Mouse (Mus musculus): ENCODE results near the gene H2-Q1.
"Not testable (repeated sequence)": the region's sequence is repeated elsewhere in the genome, so short reads cannot be mapped to it uniquely, and the experiment has no call there.

The H2-Q1 gene

DNA sequence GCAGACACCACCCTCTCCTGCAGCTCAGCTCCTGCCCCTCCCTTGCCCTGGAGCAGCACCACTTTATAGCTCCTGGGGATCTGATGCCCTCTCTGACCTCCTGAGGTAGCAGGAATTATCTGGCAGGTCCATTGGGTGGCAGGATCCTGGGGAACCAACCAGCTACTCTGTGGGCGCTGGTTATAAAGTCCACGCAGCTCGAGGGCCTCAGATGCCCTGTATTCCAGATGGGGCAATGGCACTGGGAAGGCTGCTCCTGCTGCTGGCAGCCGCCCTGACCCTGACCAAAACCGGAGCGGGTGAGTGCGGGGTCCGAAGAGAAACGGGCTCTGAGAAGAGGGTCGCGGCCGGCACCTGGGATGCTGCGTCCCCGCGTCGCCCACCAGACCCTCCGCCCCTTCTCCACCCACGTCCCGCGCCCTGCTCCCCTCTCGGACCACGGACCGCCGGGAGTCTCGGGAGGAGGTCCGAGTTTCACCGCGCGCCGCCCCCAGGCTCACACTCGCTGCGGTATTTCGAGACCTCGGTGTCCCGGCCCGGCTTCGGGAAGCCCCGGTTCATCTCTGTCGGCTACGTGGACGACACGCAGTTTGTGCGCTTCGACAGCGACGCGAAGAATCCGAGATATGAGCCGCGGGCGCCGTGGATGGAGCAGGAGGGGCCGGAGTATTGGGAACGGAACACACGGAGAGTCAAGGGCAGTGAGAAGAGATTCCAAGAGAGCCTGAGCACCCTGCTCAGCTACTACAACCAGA lies at the start of gene H2-Q1:
TSS of gene H2-Q1 (plus strand) at position 79 of the 755 bp plus-strand sequence.
- DNase-seq, result no peak

DNA sequence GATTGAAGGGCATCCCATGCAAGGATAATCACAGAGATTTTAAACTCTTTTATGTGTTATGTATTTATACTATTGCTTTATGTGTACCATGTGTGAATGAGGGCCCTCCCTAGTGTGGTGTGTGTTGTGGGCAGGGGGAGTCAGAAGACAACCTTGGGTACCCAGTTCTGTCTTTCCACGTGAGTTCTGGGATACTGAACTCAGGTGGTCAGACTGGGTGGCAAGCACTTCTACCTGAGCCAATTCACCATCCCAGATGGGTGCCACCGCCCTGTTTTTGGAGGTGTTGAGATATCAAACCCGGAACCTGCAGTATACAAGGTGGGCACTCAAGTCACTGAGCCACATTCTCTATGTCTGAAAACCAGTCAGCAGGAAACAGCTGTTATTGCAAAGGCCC lies 48.0 kb upstream of the H2-Q1 start:
- no peak for DNase-seq

DNA sequence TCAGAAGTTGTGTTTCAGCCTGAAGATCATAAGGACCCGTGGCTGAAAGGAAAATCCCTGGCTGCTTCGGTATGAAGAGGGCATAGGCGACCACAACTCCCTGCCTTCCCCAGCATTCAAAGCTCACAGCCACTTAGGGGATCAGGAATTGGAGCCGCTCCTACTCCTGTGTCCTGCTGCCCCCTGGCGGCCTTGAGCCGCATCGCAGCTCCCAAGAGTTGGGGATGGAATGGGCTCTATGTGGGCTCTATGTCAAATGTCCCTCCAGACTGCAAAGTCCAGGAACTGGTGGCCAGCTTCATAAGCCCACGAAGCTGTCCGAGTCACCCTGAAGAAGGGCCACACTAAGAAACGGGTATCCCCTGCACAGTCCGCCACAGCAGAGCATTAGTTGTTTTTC lies 45.4 kb upstream of the H2-Q1 start:
- DNase-seq, result peak; percentile 94

DNA sequence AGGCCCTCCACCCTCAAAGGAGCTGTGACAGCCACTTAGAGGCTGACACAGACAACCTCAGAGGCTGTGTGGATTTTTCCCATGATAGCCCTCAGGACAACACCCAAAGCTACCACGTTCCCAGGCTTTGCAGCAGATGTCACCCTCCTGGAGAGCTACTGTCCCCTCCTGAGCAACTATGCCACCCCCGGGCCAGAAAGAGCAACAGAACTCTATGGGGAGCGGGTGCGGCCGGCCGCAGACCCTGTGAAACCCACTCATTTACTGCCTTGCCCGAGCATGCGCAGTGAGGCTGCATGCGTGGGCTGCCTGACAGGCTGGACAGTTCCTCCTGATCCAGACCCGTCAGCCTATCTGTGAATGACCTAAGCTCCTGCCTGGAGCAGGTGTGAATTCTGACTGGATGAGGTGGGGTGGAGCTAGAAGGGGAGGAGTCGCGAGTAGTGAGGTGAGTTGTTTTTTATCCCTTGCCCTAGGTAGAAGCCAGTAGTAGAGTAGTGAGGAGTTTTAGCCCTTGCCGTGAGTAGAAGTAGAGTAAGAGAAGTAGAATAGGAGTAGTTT lies 43.8 kb upstream of the H2-Q1 start:
- no peak for DNase-seq

DNA sequence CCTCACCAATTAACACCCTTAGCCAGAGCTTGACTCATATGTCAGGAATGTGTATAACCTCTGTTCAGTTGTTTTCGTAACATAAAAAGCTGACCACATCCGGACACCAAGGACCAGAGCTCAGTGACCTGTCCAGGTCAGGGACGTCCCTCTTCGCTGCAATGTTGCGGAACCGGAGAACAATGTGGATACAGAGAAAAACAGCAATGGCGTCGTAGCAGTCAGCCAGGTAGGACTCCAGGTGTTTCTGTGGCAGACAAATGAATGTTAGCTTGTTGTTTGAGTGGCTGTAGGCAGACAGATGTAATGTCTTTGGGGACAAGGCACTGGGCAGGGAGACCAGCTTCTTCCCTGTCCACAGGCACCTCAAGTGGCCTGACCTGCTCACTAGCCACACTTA lies 42.2 kb upstream of the H2-Q1 start:
- DNase-seq, result no peak

DNA sequence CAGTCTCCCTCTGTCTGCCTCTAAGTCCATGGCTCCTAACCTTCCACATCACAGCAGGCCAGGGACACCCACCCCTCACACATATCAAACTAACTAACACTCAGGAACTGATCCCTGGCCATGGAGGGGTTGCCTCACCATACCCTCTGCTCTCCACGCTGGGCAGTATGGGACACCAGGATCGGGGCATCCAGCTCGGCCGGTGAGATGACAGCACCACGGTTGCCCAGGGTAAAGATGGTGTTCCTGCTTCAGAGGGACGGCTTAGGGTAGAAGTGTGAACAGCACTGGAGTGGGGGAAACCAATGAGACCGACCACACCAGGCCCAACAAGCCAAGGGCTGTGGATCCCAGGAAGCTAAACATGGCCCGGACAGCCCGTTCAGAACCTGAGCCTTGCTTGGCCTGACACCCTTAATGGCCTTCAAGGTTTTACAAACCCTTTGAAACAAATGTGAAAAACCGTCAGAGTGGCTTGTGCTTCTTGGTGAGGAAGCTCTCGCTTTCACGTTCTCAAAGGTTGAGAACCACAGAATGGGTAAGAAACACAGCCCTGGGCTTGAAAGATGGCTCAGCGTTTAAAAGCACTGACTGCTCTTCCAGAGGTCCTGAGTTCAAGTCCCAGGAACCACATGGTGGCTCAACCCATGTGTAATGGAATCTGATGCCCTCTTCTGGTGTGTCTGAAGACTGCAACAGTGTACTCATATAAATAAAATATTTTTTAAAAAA lies 41.1 kb upstream of the H2-Q1 start:
- DNase-seq, result no peak

DNA sequence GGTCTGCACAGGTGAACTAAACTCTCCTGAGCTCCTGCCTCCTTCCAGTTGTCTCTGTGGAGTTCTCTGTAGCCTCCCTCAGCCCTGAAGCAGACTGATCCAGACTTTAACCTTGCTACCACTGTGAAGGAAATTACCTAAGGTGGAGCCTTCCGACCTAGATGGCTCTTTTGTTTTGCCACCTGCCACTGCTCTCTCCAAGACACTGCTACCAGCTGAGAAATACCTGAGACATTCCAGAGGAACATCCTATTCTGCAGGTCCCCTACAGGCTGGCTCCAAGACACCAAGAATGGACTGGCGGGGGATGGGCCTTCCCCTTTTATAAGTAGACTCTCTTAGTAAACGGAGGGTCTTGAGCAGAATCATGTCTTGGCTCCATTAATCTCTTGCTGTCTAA lies 39.9 kb upstream of the H2-Q1 start:
- no peak for DNase-seq

DNA sequence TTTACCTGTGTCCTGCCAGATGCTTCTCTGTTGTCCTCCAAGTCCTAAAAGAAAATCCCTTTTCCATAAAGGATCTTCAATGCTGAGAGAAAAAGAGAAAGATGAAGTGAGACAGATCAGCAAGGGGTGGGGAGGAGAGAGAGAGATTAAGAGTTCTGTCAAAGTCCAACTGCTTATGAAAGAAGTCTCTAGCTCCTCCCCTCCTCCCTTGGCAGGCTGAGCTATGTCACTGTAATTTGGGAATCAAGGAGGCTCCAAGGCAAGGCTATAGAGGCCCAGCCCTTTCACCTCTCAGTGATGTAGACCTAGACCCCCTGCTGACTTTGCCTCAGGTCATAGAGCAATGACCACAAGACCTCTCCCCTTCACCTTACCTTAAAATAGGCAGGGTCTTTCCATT lies 34.8 kb upstream of the H2-Q1 start:
- no peak for DNase-seq

DNA sequence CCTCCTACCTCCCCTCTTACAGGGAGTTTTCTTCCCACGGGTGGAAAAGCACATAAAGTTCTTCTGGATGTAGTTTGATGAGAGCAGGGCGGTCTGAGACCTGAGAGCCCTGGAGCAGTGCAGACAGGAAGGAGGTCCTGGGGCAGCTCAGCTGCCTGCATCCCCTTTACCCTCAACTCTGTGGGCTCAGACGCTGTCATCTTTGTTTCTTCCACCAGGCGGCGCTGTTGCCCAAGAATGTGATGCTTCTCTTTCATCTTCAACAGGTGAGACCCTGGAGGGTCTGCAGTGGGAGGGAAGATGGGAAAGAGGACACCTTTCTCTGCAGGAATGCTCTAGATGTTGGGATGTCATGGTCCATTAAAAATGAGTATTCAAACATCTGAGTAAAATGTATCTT lies 24.4 kb upstream of the H2-Q1 start:
- DNase-seq, result peak; percentile 77

DNA sequence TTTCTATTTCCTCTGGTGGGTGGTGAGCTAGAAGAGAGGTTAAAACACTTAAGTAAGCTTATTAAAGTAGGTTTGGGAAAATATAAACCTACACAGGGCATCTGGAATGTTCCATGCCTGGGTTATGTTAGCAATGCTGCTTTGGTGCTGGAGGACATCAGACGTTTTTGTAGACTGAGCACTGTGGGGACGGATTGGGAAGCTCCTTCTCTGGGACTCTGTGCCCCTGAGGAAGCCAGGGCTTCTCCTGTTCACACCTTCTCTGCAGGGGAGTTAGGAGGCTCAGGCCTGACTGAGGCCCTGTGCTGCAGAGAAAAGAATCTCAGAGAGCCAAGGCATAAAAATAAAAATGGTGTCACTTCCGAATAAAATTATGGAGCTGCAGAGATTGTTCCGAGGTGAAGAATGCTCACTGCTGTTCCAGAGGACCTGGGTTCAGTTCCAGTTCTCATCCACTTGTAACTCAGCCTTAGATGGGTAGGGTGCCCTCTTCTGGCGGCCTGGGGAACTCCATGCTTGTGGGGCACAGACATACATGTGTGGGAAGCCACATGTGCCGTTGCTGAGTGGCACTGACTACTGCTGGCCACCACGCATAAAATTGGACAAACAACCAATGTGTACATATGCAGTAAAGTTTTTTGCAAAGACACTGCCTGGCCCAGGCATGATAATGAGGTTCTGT lies 19.8 kb upstream of the H2-Q1 start:
- not testable (repeated sequence) for DNase-seq

DNA sequence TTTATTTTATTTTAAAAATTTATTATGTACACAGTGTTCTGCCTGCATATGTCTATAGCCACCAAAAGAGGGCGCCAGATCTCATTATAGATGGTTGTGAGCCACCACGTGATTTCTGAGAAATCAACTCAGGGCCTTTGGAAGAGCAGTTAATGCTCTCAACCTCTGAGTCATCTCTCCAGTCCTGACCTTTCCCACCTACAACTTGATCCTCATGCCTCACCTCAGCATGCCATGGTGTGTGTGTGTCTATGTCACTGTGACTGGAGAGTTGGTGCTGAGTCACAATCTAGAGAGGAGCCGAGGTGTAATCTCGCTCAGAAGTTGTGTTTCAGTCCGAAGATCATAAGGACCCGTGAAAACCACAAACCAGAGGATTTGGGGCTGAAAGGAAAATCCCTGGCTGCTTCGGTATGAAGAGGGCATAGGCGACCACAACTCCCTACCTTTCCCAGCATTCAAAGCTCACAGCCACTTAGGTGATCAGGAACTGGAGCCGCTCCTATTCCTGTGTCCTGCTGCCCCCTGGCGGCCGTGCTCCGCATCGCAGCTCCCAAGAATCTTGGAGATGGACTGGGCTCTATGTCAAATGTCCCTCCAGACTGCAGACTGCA lies 18.5 kb upstream of the H2-Q1 start:
- peak; percentile 97 for DNase-seq

DNA sequence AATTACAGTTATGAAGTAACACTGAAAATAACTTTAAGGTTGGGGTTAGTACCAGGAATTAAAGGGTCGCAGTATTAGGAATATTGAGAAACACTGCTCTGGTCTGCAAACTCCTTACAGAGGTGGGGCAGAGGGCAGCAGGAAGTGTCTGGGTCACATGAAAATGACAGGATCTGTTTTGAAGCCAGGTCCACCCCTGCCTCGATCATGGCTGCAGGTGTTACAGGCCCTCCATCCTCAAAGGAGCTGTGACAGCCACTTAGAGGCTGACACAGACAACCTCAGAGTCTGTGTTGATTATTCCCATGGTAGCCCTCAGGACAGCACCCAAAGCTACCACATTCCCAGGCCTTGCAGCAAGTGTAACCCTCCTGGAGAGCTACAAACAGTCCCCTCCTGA lies 16.9 kb upstream of the H2-Q1 start:
- DNase-seq, result no peak

DNA sequence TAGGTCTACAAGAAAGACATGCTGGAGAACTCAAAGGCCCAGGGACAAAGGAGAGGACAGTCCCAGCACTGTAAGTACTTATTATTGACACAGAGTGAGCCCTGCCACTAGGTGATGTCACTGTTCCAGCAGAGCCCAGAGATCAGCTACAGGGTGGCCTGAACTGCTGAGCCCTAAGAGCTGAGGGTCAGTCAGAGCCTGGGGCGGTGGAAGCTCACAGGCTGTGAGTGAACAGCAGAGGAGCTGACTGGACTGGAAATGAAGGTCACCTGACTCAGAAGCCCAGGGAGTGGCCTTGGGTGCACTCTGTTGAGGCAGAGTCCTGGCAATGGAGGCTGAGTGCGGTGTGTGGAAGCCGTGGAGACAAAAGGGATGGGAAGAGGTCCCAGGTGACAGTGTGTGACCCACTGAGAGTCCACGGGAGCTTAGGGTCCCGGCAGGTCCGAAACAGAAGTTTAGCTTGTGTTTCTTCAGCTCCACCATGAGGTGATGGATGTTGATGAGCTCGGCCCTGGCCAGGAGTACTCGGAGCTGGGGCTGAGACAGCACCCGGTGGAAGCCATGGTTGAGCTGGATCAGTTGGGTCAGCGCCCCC lies 16.4 kb upstream of the H2-Q1 start:
- DNase-seq, result no peak

DNA sequence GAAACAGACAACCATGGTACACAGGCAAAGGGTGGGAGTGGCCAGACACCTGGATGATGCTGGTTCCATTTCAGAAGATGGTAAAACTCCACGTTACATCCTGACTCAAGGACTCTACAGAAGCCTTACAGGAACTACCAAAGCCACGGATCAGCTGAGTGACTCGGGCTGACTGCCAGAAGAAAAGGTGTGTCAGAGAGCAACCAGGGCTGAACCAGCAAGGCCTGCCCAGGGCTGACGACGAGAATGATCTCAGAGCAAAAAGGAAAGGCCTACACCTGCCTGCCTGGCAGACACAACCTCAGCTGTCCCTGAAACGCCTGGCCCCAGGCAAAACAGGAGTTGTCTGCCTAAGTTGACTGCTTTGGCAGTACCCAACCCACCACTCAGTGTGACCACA lies 15.7 kb upstream of the H2-Q1 start:
- DNase-seq, result peak; percentile 41

DNA sequence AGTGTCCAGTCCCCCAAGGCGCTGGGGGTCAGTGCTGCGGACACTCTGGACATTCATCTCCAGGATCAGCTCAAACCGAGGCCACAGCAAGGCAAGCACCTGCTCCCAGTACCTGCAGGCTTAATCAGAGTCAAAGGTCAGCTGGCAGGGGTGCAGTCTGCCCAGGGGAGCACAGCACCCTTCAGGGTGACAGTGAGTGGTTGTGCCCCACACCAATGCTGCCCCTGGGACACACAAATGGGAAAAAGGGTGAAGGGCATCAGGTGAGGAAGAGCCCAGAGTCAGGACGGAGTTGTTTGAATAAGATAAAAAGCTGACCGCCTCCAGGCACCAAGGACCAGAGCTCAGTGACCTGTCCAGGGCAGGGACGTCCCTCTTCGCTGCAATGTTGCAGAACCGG lies 15.3 kb upstream of the H2-Q1 start:
- not testable (repeated sequence) for DNase-seq

DNA sequence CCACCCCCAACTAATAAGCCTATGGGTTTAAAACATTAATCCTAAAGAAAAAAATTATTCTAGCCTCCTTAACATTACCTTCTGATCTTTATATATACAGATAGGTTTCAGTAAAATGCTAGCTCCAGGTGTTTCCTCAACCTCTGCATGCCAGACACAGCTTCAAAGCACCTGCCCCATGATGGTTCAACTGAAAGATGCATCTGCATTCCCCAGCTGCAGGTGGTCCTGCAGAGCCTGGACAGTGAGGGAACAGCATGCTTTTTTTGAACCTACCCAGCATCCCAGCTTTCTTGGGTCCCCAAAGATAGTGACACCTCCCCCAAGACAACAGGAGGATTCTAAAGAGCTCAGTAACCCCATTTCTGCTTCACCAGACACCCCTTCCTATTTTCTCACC lies 1.5 kb upstream of the H2-Q1 start:
- DNase-seq, result no peak

DNA sequence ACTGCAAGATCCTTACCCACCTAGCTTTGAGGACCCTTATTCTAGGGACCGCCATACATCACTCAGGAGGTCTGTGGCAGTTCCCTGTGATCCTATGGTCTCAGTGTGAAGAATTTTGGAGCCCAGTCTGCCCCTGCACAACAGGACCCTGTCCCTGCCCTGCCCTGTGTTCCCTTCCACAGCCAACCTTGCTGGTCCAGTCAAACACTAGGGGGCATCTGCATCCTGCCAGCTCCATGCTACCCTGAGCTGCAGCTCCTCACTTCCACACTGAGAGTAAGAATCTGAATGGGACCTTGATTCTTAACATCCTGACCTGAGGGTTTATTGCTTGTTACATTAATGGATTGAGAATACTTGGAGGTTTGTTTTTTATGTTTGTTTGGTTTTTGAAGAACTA lies 4.9 kb downstream of the H2-Q1 start:
- DNase-seq, result not testable (repeated sequence)

DNA sequence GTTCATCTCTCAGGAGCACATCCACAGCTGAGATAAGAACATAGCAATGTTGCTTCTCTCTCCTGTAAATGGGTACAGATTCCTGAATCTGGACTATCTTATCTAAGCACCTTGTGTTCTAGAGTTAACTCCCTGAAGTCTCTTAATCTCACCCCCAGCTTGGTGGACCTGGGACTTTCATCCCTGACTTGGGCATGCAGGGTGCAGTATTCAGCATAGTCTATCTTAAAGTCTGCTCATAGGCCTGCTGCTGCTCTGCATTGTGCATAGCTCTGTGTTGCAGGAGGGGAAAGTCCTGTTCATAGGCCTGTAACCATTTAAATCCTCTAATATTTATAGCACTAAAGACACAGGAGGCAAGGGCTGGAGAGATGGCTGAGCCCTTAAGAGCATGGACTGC lies 5.8 kb downstream of the H2-Q1 start:
- DNase-seq, result not testable (repeated sequence)

DNA sequence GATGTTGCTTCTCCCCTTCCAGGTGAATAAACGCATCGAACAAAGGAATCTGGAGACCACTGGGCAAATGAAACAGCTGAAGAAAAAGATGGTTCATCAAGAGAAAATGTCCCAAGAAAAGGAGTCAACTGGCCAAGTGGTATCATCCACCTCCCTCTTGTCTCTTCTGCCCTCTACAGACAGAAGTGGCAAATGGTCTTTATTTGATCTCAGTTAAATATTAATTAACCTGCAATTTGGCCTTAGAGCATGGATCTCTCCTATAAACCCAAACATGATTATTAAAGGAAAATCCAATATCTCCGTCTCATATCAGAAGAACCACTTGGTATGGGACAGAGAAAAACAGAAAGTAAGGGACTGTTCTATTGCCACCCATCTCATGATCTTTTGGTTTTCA lies 9.5 kb downstream of the H2-Q1 start:
- DNase-seq, result peak; percentile 3

DNA sequence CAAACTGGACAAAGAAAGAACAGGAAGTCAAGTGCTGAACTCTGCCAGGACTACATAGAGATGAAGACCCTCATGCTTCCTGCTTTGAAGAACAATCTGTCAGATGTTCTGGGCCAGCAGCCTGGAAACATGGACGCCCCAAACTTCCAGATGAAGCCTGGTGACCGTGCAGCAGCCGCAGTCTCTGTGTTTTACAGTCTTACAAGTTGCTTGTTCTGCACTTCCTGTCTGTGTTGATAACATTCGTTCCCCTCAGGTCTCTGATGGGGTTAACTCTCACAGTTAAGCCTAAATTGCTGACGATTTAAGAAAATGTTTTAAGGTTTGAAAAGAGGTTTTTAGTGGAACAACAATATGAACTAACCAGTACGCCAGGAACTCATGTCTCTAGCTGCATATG lies 11.3 kb downstream of the H2-Q1 start:
- peak; percentile 26 for DNase-seq

DNA sequence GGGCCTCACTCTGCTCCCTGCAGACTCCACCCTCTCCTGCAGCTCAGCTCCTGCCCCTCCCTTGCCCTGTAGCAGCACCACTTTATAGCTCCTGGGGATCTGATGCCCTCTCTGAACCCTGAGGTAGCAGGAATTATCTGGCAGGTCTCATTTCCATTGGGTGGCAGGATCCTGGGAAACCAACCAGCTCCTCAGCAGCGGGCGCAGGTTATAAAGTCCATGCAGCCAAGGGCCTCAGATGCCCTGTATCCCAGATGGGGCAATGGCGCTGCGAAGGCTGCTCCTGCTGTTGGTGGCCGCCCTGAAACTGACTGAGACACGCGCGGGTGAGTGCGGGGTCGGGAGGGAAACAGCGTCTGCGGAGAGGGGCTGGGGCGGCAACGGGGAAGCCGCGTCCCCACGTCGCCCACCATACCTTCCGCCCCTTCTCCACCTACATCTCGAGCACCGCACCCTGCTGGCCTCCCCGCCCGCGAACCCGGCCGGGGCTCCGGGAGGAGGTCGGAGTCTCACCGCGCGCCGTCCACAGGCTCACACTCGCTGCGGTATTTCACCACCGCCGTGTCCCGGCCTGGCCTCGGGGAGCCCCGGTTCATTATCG lies 22.0 kb downstream of the H2-Q1 start, which contains the start of gene H2-Q2:
TSS of gene H2-Q2 (plus strand) at position 172 of the 601 bp plus-strand sequence.
- peak; percentile 3 for DNase-seq

Data from lung, postnatal 36 days (tissue).